Mouse (Mus musculus) hindbrain, embryonic 11.5 days (tissue): ENCODE data around the gene Bnip1. TPM values are rescaled to one million over a fixed set of nuclear protein-coding genes. Genes with fewer than 3 reads are reported as not detected.

ENCODE experiments used
- ATAC-seq: fragments of 200-750 bp; cut with Nextera tagmentation; 2 replicates; pipeline ENCODE4 v1.8.0; 2017; ENCODE audit warnings: mild to moderate bottlenecking, moderate TSS enrichment, moderate library complexity; ENCODE audit not compliant: low FRiP score
- DNase-seq: peaks from one replicate; pipeline ENCODE4 v3.0.0-alpha.2; 2015; ENCODE audit warnings: low spot score
- H3K27ac ChIP-seq: fragments of 300-500 bp; sonication (generic); 2 replicates; pipeline ENCODE4 v1.5.1; 2014; ENCODE audit warnings: mild to moderate bottlenecking, low read depth, low read length
- H3K27me3 ChIP-seq: fragments of 300-500 bp; sonication (generic); 2 replicates; pipeline ENCODE4 v1.6.1; 2014; ENCODE audit warnings: mild to moderate bottlenecking, low read length, moderate library complexity, mixed read lengths; ENCODE audit not compliant: control insufficient read depth, insufficient read depth
- H3K36me3 ChIP-seq: fragments of 300-500 bp; sonication (generic); 2 replicates; pipeline ENCODE4 v1.6.1; 2014; ENCODE audit warnings: mild to moderate bottlenecking, low read length, moderate library complexity, mixed read lengths; ENCODE audit not compliant: control insufficient read depth, insufficient read depth
- H3K4me1 ChIP-seq: fragments of 300-500 bp; sonication (generic); replicated peaks from 2 replicates; pipeline ENCODE4 v1.6.1; 2014; ENCODE audit warnings: low read length, mixed read lengths; ENCODE audit not compliant: control insufficient read depth, insufficient read depth
- H3K4me2 ChIP-seq: fragments of 300-500 bp; sonication (generic); replicated peaks from 2 replicates; pipeline ENCODE4 v1.6.1; 2014; ENCODE audit warnings: mild to moderate bottlenecking, low read depth, low read length
- H3K4me3 ChIP-seq: fragments of 300-500 bp; sonication (generic); 2 replicates; pipeline ENCODE4 v1.5.1; 2014; ENCODE audit warnings: low read depth, low read length
- H3K9ac ChIP-seq: fragments of 300-500 bp; sonication (generic); 2 replicates; pipeline ENCODE4 v1.6.1; 2014; ENCODE audit warnings: low read depth, low read length
- H3K9me3 ChIP-seq: fragments of 300-500 bp; sonication (generic); 2 replicates; pipeline ENCODE4 v1.6.1; 2016; ENCODE audit warnings: low read length; ENCODE audit not compliant: control insufficient read depth
- WGBS: fragments of 180-500 bp; shearing (Covaris S2); extraction: QIAGEN DNeasy Blood & Tissue Kit; methylation state at CpG from one replicate; pipeline ENCODE4 v1.1.7; 2014; 5-methylcytosine and 5-hydroxymethylcytosine counted together
- polyA plus RNA-seq: library from polyadenylated mRNA; unstranded; fragments of >200 nt; fragmentation: Nextera tagmentation; extraction: Ambion mirVana; gene quantifications from 2 replicates; pipeline ENCODE4 v1.2.1, GENCODE M21; 2014

Gene Bnip1
- polyA plus RNA-seq, 1 experiment from 2014 or later: 52.9 TPM

DNA sequence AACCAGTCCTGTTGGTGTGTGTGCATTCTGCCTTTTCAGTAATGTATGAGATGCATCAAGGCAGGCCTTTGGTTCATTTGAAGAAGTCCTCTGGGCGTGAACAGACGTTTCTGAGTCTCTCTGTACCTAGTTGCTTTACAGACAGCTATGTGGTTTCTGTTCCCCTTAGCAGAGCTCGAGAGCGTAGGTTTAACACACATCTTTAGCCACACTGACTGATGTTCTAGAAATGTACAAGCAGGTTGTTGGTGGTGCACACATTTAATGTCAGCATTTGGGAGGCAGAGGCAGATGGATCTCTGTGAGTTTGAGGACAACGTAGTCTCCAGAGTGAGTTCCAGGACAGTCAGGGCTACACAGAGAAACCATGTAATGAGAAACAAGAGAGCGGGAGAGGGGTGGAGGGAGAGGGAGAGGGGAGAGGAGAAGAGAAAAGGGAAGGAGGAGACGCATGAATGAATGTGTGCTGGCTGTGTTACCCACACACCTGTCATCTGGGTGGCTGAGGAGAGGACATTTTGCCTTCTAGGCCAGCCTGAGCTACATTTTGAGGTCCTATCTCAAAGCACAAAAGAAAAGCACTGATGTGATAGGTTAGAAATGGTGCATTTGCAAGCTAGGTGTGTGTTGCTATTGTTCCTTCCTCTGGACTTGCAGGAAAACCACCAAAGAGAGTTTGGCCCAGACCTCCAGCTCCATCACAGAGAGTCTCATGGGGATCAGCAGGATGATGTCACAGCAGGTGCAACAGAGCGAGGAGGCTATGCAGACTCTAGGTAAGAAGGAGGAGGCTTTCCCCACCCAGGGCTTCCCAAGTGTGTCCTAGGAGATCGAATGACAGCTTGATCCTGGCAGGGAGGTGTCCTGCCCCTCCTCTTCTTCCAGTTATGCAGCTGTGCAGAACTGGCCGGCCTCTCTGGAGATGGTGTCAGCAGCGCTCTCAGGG, 9.7 kb downstream of the Bnip1 start:
- no peak for ATAC-seq
- Histone ChIP-seq H3K36me3 (0 out of 2 replicates have a peak, but pooled peaks cover 5% of the 10 kb centered on the region), H3K9ac (no peak overlapping the region)

DNA sequence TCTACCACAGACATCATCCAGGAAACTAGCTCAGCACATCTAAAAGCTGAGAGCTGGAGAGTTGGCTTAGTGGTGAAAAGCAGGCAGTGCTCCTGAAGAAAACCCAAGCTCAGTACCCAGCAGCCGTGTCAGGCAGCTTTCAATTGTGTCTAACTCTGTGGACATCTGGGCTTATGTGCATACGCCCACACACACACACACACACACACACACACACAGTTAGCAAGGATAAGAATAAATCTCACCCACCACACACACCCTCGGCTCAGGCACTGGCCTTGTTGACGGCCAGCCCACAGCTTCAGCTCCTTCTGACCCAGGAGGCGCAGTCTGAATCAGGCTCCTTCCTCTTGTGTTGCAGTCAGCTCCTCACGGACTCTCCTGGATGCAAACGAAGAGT, 10.7 kb downstream of the Bnip1 start:
- H3K27ac ChIP-seq: no peak overlapping the region
- 88% methylated on average over 7 of the region's 7 CpGs for WGBS
- H3K4me2 ChIP-seq: no peak overlapping the region
- no peak overlapping the region for H3K9ac ChIP-seq
- ATAC-seq (no peak), DNase-seq (no peak)
- 0 out of 2 replicates have a peak, but pooled peaks cover 5% of the 10 kb centered on the region for H3K36me3 ChIP-seq
- H3K27me3 ChIP-seq: no peaks in the 10 kb centered on the region
- no peak overlapping the region for H3K4me3 ChIP-seq
- H3K4me1 ChIP-seq: no peaks in the 10 kb centered on the region
- H3K9me3 ChIP-seq: no peaks in the 10 kb centered on the region

More for the DNA sequence above, 9.7 kb downstream of the Bnip1 start:
- H3K4me1 ChIP-seq: no peaks in the 10 kb centered on the region
- H3K9me3 ChIP-seq: no peaks in the 10 kb centered on the region
- no peak for DNase-seq
- no peaks in the 10 kb centered on the region for H3K27me3 ChIP-seq
- no peak overlapping the region for H3K4me2 ChIP-seq
- H3K4me3 ChIP-seq: no peak overlapping the region
- no peak overlapping the region for H3K27ac ChIP-seq
- 92% methylated on average over 11 of the region's 11 CpGs for WGBS

DNA sequence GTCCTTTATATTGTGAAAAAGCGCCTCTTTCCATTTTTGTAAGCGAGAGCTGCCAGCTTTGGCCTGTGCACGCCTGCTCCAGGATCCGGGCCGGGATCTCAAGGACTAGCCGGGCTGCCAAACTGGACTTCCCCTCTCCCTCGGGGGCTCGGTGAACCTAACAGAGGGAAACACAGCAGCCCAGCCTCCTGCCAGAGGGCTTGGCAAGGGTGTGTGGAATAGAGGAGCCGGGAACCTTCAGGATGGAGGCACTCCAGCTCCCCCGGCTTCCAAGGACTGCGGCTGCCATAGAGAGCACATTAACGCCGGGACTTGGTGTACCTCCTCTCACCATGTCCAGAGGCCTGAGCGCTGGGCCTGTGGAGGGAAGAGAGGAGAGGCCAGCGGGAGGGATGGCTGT, 11.2 kb downstream of the Bnip1 start:
- no peaks in the 10 kb centered on the region for H3K9me3 ChIP-seq
- H3K4me2 ChIP-seq: no peak overlapping the region
- 94% methylated on average over 15 of the region's 15 CpGs for WGBS
- no peak overlapping the region for H3K9ac ChIP-seq
- no peak for DNase-seq
- H3K27ac ChIP-seq: no peak overlapping the region
- H3K36me3 ChIP-seq: 0 out of 2 replicates have a peak, but pooled peaks cover 2% of the 10 kb centered on the region
- H3K4me1 ChIP-seq: no peaks in the 10 kb centered on the region
- H3K27me3 ChIP-seq: no peaks in the 10 kb centered on the region
- H3K4me3 ChIP-seq: no peak overlapping the region
- ATAC-seq: no peak

DNA sequence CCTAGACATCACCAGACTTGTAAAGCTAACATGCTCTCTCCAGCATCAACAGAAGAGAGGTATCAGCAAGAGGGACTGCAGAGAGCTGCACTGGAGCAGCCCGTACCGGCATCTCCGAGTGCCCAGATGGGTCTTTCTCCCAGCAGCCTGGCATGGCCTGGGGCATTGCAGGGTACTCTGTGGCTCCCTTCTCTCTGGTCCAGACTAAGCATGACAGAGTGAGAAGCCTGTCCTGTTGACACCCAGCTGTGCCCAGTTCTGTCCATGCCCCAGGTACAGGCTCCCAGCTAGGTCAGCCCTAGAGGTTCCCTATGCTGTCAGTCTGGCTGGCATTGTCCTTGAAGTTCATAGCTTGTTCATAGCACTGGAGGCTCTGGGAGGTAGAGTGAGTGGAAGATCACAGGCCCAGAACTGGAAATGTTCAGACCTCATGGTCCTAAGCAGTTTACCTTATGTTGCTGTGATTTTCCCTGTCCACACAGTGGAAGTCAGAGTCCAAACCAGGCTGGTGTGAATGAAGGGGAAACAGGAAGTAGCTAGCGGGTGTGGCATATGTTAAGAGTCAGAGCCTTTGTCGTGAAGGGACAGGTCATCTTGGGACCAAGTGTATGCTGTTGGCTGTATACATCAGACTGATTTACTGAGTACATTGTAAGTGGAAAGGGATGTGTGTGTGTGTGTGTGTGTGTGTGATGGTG, 12.4 kb downstream of the Bnip1 start:
- WGBS: 86% methylated on average over 5 of the region's 5 CpGs
- no peak overlapping the region for H3K4me3 ChIP-seq

DNA sequence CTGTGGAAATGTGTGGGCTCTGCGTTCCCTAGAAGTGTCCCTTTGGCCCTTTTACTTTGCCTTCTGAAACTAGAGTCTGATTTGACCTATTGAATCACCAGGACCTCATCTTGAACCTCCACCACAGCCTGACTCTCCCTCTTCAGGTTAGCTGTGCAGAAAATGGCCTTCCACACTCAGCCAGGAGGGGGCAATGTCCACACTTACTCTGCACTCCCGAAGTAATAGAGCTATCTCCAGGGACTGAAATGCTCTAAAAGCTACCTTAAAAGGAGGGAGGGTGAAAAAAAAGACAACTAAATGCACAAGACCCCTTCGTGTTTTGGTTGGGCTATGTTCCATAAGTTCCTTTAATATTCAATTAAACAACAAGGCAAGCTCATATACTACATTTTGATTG, 13.9 kb downstream of the Bnip1 start:
- Histone ChIP-seq H3K4me1 (no peaks in the 10 kb centered on the region), H3K9me3 (no peaks in the 10 kb centered on the region), H3K36me3 (0 out of 2 replicates have a peak, but pooled peaks cover 2% of the 10 kb centered on the region), H3K9ac (no peak overlapping the region), H3K27ac (no peak overlapping the region), H3K4me2 (no peak overlapping the region), H3K4me3 (no peak overlapping the region), H3K27me3 (no peaks in the 10 kb centered on the region)
- 14% methylated on average over 3 of the region's 3 CpGs for WGBS
- DNase-seq (peak; percentile 56), ATAC-seq (no peak)

More for the DNA sequence above, 12.4 kb downstream of the Bnip1 start:
- Histone ChIP-seq H3K27me3 (no peaks in the 10 kb centered on the region), H3K27ac (no peak overlapping the region), H3K4me1 (no peaks in the 10 kb centered on the region), H3K36me3 (0 out of 2 replicates have a peak, but pooled peaks cover 2% of the 10 kb centered on the region), H3K4me2 (no peak overlapping the region), H3K9ac (no peak overlapping the region), H3K9me3 (no peaks in the 10 kb centered on the region)
- DNase-seq: no peak
- no peak for ATAC-seq

DNA sequence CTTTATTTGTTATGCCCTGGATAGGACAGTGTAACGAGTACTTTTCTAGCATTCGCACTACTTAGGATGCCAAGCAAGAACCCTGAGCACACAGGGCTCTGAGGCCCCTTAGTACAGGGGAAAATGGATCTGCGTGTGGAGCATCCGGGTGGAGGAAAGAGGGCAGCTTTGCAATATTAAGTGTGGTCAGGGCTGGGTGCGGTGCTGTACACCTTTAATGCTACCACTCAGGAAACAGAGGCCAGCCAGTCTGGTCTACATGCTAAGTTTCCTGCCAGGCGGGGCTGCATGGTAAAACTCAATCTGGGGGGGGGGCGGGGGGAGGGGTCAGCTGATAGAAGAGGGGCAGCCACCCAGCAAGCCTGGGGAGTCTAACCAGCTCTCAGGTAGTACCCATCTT, 14.5 kb downstream of the Bnip1 start:
- ATAC-seq (no peak), DNase-seq (no peak)
- Histone ChIP-seq H3K9me3 (no peaks in the 10 kb centered on the region), H3K27me3 (no peaks in the 10 kb centered on the region), H3K4me2 (no peak overlapping the region), H3K9ac (no peak overlapping the region), H3K4me1 (no peaks in the 10 kb centered on the region), H3K4me3 (no peak overlapping the region), H3K36me3 (0 out of 2 replicates have a peak, but pooled peaks cover 2% of the 10 kb centered on the region), H3K27ac (no peak overlapping the region)
- 79% methylated on average over 7 of the region's 7 CpGs for WGBS

DNA sequence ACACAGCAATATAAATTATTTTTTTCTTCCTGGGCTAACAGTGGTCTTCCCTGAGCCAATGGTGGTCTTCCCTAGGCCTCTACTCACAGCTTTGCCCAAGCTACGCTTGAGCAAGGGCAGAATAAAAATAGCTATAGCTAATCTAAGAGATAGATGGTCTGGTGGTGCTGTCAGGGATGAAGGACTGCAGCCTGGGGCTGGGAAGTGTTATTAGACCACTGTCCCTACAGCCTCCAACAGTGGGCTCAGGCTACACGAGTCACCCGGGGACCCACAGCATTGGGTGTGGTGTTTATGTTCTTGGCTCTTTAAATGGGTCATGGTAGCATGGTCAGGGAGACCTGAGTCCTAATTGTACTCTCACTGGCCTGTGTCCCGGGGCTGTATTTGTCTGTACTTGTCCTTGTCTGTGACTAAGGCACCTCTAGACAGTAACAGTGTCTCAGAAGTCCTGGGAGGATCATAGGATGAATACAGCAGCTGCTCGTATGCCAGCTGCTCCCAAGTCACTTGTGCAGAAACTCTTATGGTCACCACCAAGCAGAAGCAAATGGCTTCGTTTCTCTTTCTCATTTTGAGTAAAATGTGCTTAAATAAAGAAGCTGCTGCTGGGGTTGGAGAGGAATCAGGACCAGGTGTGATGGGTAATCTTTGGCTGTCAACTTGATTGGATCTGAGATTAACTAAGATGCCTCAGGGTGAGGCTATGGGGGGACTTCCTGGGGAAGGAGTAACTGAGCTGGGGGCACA, 16.7 kb downstream of the Bnip1 start:
- H3K9me3 ChIP-seq: no peaks in the 10 kb centered on the region
- no peaks in the 10 kb centered on the region for H3K36me3 ChIP-seq
- H3K4me1 ChIP-seq: no peaks in the 10 kb centered on the region
- ATAC-seq (no peak), DNase-seq (no peak)
- no peak overlapping the region for H3K27ac ChIP-seq
- WGBS: 80% methylated on average over 6 of the region's 6 CpGs
- H3K27me3 ChIP-seq: no peaks in the 10 kb centered on the region
- no peak overlapping the region for H3K4me2 ChIP-seq
- H3K9ac ChIP-seq: no peak overlapping the region
- H3K4me3 ChIP-seq: no peak overlapping the region

DNA sequence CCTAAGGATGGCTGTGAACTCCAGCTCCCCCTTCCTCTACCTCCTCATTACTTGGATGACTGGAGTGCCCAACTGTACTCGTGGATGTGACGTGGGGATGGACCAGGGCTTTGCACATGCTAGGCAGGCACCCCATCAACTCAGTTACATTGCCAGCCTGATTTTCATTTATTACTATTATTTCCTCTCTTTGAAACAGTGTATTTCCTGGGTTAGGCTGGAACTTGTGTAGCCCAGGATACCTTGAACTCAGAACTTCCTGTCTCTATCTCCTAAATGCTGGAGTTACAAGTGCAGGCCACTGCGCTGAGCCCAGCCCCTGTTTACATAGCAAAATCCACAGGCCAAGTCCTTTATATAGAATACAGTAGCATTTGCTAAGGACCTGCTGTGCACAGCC, 22.0 kb downstream of the Bnip1 start:
- ATAC-seq (no peak), DNase-seq (no peak)
- no peaks in the 10 kb centered on the region for H3K9me3 ChIP-seq
- H3K4me3 ChIP-seq: no peak overlapping the region
- no peak overlapping the region for H3K9ac ChIP-seq
- H3K27ac ChIP-seq: no peak overlapping the region
- no peak overlapping the region for H3K4me2 ChIP-seq
- 88% methylated on average over 3 of the region's 3 CpGs for WGBS
- H3K27me3 ChIP-seq: no peaks in the 10 kb centered on the region
- no peaks in the 10 kb centered on the region for H3K36me3 ChIP-seq
- no peaks in the 10 kb centered on the region for H3K4me1 ChIP-seq
